Mouse (Mus musculus) myocyte (in vitro differentiated cells): ENCODE data around the gene Mst1r.
A peak's percentile ranks its signal among the peaks of the same experiment; 100 is the strongest.

Experiments
- E2F4 ChIP-seq: IDR thresholded peaks from one replicate; pipeline ENCODE4 v1.6.1; 2011; ENCODE audit warnings: mild to moderate bottlenecking, control low read depth, moderate library complexity; ENCODE audit not compliant: insufficient read depth
- MAX ChIP-seq: IDR thresholded peaks from one replicate; pipeline ENCODE4 v1.6.1; 2011; ENCODE audit warnings: low read depth, mild to moderate bottlenecking, control low read depth
- MYOD1 ChIP-seq, 3 experiments: IDR thresholded peaks; one replicate each; pipeline ENCODE4 v1.6.1; 2011; ENCODE audit warnings: control low read depth in 2 of 3, low read depth in 2 of 3, mild to moderate bottlenecking in 2 of 3, moderate library complexity in 1 of 3; ENCODE audit not compliant: insufficient read length in 2 of 3, control insufficient read depth in 1 of 3
- POLR2A ChIP-seq: IDR thresholded peaks from one replicate; pipeline ENCODE4 v1.6.1; 2011; ENCODE audit warnings: low read depth, mild to moderate bottlenecking, control low read depth, moderate library complexity; ENCODE audit not compliant: insufficient read length
- POLR2AphosphoS2 ChIP-seq: IDR thresholded peaks from one replicate; pipeline ENCODE4 v1.6.1; 2011; ENCODE audit warnings: low read depth, control low read depth; ENCODE audit not compliant: insufficient read length
- REST ChIP-seq: IDR thresholded peaks from one replicate; pipeline ENCODE4 v1.6.1; 2011; ENCODE audit warnings: mild to moderate bottlenecking, control low read depth, moderate library complexity; ENCODE audit not compliant: insufficient read depth, insufficient read length
- TCF12 ChIP-seq: IDR thresholded peaks from one replicate; pipeline ENCODE4 v1.6.1; 2011; ENCODE audit warnings: mild to moderate bottlenecking, control low read depth; ENCODE audit not compliant: poor library complexity, insufficient read depth, severe bottlenecking

DNA sequence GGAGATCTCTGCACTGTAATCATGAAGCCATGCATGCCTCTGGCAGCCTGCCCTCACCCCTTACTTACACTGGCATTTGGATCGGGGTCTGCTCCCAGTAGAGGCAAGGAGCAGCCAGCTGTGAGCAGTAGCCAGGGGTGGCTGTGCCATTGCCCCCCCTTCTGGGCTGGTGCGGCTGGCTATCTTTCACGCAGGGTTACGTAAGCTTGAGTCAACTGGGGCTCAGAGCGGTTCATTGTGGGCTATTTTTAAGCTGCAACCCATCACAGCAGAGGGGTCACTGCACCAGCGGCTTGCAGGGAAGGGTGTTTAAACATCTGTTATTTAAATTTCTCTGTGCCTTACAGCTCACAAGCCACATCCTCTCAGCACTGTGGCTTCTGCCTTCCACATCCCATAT lies 17.3 kb downstream of the Mst1r start:
- TF ChIP-seq MYOD1 (IDR thresholded peaks at IDR 0.05; ENCODE audit: control insufficient read depth in 1 of 3, insufficient read length in 2 of 3, low read depth in 2 of 3) (peak in 1 of 3 experiments; percentile 39), POLR2A (no peak), MAX (no peak), TCF12 (no peak), REST (no peak), POLR2AphosphoS2 (no peak), E2F4 (no peak)
